Mouse (Mus musculus) spleen, adult 2 months (tissue): ENCODE measurements around the gene Sp140. TPM values are rescaled to one million over a fixed set of nuclear protein-coding genes. Genes with fewer than 3 reads are reported as not detected.
"Not testable (repeated sequence)": the region's sequence is repeated elsewhere in the genome, so short reads cannot be mapped to it uniquely, and the experiment has no call there.

ENCODE experiments used
- DNase-seq, 2 experiments: peaks; one replicate each; pipeline versions ENCODE4 v3.0.0 to v3.0.0-alpha.2; 2012 to 2021; ENCODE audit warnings: low spot score in 2 of 2, low read depth in 1 of 2
- H3K27ac ChIP-seq: fragments of 200-500 bp; 2 replicates; pipeline ENCODE4 v1.5.1; 2012; ENCODE audit warnings: low read length, inconsistent platforms; ENCODE audit not compliant: insufficient read depth
- H3K27me3 ChIP-seq: fragments of 200-500 bp; 2 replicates; pipeline ENCODE4 v1.6.1; 2012; ENCODE audit warnings: mild to moderate bottlenecking, moderate library complexity, low read length, inconsistent platforms; ENCODE audit not compliant: control insufficient read depth, insufficient read depth
- H3K36me3 ChIP-seq: fragments of 200-500 bp; 2 replicates; pipeline ENCODE4 v1.6.1; 2012; ENCODE audit warnings: mild to moderate bottlenecking, low read length, inconsistent platforms; ENCODE audit not compliant: control insufficient read depth, insufficient read depth
- H3K4me1 ChIP-seq: fragments of 200-500 bp; 2 replicates; pipeline ENCODE4 v1.6.1; 2011; ENCODE audit warnings: inconsistent platforms; ENCODE audit not compliant: control insufficient read depth, insufficient read depth, insufficient read length
- H3K4me3 ChIP-seq: fragments of 200-500 bp; 2 replicates; pipeline ENCODE4 v1.5.1; 2011; ENCODE audit warnings: mild to moderate bottlenecking, inconsistent platforms; ENCODE audit not compliant: insufficient read depth, insufficient read length; ENCODE audit errors: extremely low read depth
- WGBS: fragments of 180-500 bp; shearing (Covaris S2); methylation state at CpG from one replicate; pipeline ENCODE4 v1.1.7; 2018; 5-methylcytosine and 5-hydroxymethylcytosine counted together
- polyA plus RNA-seq: library from polyadenylated mRNA; depleted of rRNA; stranded (reverse); fragments of >200 nt; gene quantifications from 2 replicates; pipeline ENCODE4 v1.2.3, GENCODE M21; 2012; rRNA removed

The Sp140 gene
- 23.4 and 27.0 TPM in 2 replicates for polyA plus RNA-seq

DNA sequence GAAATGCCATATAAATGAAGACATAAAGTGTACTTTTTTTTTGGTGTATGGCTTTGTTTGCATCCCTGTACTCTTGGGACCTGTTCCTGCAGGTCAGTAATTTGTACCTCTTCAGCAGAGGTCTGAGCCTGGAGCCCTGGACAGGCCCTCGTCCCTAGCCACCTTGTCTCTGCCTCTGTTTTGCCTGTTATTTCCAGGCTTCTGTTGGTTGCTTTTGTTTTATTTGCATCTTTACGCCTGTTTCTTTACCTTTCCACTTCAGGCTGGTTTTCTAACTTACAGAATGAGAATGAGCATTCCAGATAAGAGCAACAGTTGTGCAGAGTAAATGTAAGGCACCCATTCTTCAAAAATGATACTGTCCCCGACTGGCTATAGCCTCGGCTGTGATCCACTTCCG lies at the start of gene Sp140:
Gene Sp140 (plus strand): TSS at position 301 of the 400 bp plus-strand sequence.
- not testable (repeated sequence) for H3K27me3 ChIP-seq, H3K4me1 ChIP-seq, DNase-seq, H3K36me3 ChIP-seq
- WGBS: 75% methylated on average over 1 of the region's 5 CpGs
- H3K27ac ChIP-seq: peak within 1 kb of the TSS; percentile 83
- H3K4me3 ChIP-seq: peak within 1 kb of the TSS; percentile 46

DNA sequence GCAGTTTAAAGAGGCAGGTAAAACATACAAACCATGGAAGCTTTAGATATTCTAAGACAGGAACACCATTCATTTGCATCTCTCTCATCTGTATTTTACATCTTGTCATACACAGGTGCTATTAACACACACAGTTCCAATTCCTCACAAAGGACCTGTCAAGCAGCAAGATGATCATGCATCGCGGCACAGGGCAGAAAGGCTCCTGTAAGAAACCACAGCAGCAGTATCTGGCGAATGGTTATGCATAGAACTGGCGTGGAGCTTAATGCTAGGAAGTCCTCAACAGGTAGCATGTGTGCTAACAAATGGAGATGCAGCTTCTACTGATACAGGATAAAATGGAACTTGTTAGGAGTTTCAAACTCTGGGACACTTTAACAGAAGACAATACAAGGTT lies 44.9 kb upstream of the Sp140 start:
- not testable (repeated sequence) for H3K4me3 ChIP-seq, H3K27me3 ChIP-seq, H3K27ac ChIP-seq, H3K36me3 ChIP-seq, H3K4me1 ChIP-seq
- DNase-seq: peak in 1 of 2 experiments; percentile 22
- 79% methylated on average over 4 of the region's 4 CpGs for WGBS

DNA sequence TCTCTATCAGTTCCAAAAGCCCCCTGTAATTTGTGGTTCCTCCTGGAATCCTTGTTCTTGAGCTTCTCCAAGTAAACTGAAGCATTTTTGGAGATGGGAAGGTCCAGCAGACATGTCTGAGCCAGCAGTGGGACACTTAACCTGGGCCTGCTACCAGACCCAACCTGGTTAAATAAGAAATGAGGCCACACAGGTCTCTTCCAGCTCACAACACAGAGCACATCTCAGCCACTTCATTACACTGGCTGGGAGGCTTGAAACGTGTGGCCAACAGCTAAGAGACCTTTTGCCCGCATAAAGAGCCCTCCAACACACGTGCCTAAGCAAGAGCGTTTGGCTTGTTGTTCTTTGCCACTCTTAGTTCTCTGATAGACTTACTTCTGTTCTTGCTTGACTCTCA lies 26.6 kb upstream of the Sp140 start:
- 72% methylated on average over 4 of the region's 4 CpGs for WGBS
- not testable (repeated sequence) for H3K4me3 ChIP-seq, H3K27me3 ChIP-seq, DNase-seq, H3K36me3 ChIP-seq, H3K4me1 ChIP-seq, H3K27ac ChIP-seq

DNA sequence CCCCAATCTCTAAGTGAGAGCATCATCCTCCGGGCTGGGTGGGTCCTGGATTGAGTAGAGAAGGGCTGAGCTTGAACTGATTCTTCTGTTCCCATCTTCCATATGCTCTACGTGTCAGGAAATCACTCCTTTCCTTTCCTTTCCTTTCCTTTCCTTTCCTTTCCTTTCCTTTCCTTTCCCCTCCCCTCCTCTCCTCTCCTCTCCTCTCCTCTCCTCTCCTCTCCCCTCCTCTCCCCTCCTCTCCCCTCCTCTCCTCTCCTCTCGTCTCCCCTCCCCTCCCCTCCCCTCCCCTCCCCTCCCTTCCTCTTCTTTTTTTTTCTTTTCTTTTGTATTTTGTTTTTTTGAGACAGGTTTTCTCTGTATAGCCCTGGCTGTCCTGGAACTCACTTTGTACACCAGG lies 24.8 kb upstream of the Sp140 start, which contains the start of gene G530012D18Rik:
Gene G530012D18Rik (plus strand): TSS at position 301 of the 400 bp plus-strand sequence.
- DNase-seq, H3K36me3 ChIP-seq, H3K4me3 ChIP-seq, H3K27ac ChIP-seq, H3K27me3 ChIP-seq, H3K4me1 ChIP-seq: not testable (repeated sequence)
- 83% methylated on average over 2 of the region's 3 CpGs for WGBS

DNA sequence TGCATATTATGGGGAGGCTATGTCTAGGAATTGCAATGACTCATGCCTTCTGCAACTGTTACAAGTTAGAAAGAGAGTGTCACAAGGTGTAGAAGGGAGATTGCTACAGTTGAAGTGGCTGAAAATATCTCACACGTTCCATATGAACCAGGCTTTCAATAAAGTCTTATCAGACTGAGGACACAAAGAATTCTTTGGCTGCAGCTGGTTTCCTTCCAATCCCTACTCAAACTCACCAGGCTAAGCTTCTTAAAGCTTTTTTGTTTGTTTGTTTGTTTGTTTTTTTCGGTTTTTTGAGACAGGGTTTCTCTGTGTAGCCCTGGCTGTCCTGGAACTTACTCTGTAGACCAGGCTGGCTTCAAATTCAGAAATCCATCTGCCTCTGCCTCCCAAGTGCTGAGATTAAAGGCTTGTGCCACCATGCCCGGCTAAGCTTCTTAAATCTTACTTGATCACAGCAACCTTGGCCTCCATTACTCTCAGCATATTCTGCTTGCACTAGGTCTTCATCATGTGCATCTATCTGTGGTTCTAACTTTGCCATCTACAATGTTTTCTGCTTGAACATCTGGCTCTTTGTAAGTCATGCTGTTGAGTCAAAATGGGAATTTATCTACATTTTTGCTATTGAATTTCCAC lies 21.7 kb upstream of the Sp140 start:
- WGBS: 77% methylated on average over 2 of the region's 3 CpGs

DNA sequence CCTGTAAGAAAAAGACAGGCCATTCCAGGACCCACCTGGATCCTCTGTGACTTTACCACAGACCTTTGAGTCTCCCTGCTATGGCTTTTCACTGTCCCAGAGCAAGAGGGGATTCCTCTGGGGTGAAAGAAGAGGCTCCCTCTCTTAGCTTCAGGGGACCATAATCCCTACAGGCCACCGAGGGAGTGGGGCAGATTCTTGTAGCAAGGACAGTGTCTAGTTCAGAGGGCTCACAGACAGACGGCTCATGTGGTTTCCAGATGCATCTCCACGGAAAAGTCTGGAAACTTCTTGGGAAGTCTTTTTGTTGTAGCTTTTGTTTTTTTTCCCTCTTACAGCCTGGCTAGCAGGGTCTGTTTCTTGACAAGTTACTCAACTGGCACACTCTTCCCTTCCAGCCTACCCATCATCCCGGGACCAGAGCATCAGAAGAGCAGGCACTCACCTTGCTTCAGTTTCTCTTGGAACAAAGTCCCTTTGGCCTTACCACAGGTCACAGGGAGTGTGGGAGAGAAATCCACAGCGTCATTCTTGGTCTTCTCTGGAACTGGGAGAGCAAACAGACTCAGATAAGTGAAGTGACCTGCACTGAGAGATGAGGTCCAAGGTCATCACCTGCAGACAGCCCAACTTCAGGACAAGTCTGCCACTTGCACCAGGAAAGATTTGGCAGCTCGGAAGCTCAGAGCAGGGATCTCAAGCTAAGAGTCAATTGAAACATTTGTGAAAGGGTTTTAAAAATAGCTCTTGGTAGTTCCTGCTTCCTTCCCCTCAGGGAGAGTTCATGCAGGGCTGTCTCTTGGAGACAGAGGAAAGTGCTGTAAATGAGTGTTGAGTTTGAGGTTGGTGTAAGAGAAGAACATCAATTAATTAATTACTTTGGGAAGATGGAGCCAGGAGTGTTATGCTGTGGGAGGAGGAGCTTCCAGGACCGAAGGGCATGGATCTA lies 20.7 kb upstream of the Sp140 start:
- not testable (repeated sequence) for H3K4me1 ChIP-seq, H3K4me3 ChIP-seq, DNase-seq, H3K36me3 ChIP-seq, H3K27ac ChIP-seq, H3K27me3 ChIP-seq
- WGBS: 85% methylated on average over 6 of the region's 7 CpGs

More for the DNA sequence above, 21.7 kb upstream of the Sp140 start:
- not testable (repeated sequence) for H3K4me1 ChIP-seq, H3K27me3 ChIP-seq, H3K27ac ChIP-seq, H3K36me3 ChIP-seq, DNase-seq, H3K4me3 ChIP-seq

DNA sequence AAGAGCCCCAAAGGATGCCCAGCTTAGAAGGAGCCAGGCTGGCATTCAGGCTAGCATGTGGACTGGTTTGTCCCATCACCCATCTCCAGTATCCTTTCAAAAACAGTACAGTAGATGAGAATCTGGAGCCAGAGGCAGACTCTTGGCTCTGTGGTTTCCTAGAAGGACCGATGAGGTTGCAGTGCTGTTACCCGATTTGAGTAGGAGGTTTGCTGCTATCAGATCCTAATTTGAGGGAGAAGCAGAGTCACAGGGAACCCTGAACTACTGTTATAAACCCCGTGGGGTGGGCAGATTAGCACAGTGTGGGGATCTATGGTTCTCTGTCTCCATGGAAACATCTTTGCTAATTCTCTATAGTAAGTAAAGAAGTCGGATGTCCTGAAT lies 20.0 kb upstream of the Sp140 start:
- not testable (repeated sequence) for DNase-seq, H3K36me3 ChIP-seq, H3K4me1 ChIP-seq, H3K27me3 ChIP-seq, H3K27ac ChIP-seq, H3K4me3 ChIP-seq
- WGBS: 72% methylated on average over 3 of the region's 4 CpGs

DNA sequence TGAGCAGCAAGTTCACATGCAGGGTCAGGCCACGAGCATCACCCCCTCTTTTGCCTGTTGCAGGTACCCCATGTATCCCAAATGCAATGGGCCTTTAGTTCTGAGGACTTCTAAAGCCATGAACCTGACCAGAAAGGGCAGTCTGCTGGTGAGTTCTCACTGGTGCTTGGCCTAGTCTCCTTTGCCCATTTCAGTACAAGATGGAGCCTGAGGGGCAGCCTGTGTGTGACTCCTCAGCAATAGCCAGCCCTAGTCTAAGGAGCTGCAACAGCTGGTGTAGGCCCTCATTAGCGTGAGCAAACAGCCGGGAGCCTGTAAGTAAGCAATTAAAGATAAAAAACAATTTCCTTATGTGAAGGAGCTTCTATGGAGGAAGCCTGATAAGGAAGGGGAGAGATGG lies 19.6 kb upstream of the Sp140 start:
- H3K4me3 ChIP-seq, H3K4me1 ChIP-seq, H3K27me3 ChIP-seq, H3K27ac ChIP-seq, H3K36me3 ChIP-seq, DNase-seq: not testable (repeated sequence)
- WGBS: 78% methylated on average over 3 of the region's 3 CpGs

DNA sequence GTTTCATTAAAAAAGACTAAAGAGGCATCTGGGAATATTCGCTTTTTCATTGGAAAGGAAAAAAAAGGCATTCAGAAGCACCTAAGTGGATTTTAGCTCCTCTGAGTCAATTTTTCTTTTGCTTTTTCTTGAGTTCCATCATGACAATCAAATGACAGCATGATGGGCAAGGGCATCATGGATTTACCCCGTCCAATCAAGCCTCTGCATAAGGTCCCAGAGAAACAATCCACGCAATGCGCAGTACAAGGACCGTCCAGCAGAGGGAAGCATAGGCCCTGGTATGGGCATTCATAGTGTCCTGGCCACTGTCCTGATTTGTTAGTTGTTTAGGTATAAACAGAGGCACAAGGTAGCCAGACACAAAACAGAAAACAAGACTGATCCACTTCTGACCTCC lies 18.7 kb upstream of the Sp140 start:
- not testable (repeated sequence) for H3K4me1 ChIP-seq, H3K36me3 ChIP-seq, H3K27ac ChIP-seq, H3K4me3 ChIP-seq, DNase-seq, H3K27me3 ChIP-seq
- WGBS: 44% methylated on average over 5 of the region's 5 CpGs

DNA sequence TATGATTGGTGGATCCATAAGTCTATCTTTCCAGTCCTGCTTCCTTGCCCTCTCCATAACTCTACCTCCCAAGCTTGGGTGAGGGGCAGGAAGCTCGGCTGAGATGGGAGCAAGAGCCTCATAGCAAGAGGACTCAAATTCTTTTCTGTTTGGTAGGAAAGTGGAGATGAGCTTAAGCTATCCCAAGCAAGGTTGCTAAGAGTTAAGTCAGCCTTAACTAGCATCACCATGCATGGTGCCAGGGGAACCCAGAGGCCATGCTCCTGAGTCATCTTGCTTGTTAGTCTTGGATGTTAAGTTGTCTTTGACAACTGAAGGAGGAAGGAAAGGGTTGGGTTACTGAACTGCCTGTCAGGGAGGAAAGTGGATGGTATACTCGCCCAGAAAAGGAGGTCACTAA lies 11.5 kb upstream of the Sp140 start:
- not testable (repeated sequence) for H3K27me3 ChIP-seq

More for the DNA sequence above, 11.5 kb upstream of the Sp140 start:
- not testable (repeated sequence) for DNase-seq, H3K4me3 ChIP-seq, H3K27ac ChIP-seq, H3K4me1 ChIP-seq, H3K36me3 ChIP-seq
- 84% methylated on average over 1 of the region's 2 CpGs for whole genome bisulfite sequencing
